Mouse (Mus musculus) liver, embryonic 15.5 days (tissue): ENCODE results near the gene Ccdc126. TPM values are rescaled to one million over a fixed set of nuclear protein-coding genes. Genes with fewer than 3 reads are reported as not detected.
"Not testable (repeated sequence)": the region's sequence is repeated elsewhere in the genome, so short reads cannot be mapped to it uniquely, and the experiment has no call there.

Source experiments
- ATAC-seq: fragments of 200-750 bp; cut with Nextera tagmentation; 2 replicates; pipeline ENCODE4 v1.8.0; 2017; ENCODE audit warnings: moderate number of reproducible peaks, mild to moderate bottlenecking, moderate library complexity; ENCODE audit not compliant: insufficient read depth
- H3K27ac ChIP-seq: fragments of 300-500 bp; sonication (generic); replicated peaks from 2 replicates; pipeline ENCODE4 v1.5.1; 2015; ENCODE audit warnings: mild to moderate bottlenecking, inconsistent platforms
- H3K27me3 ChIP-seq: fragments of 300-500 bp; sonication (generic); 2 replicates; pipeline ENCODE4 v1.6.1; 2015; ENCODE audit warnings: mild to moderate bottlenecking, inconsistent platforms
- H3K36me3 ChIP-seq: fragments of 300-500 bp; sonication (generic); replicated peaks from 2 replicates; pipeline ENCODE4 v1.6.1; 2015; ENCODE audit warnings: moderate library complexity, mild to moderate bottlenecking, inconsistent platforms
- H3K4me1 ChIP-seq: fragments of 300-500 bp; sonication (generic); replicated peaks from 2 replicates; pipeline ENCODE4 v1.6.1; 2015; ENCODE audit warnings: inconsistent platforms
- H3K4me2 ChIP-seq: fragments of 300-500 bp; sonication (generic); 2 replicates; pipeline ENCODE4 v1.6.1; 2015; ENCODE audit warnings: moderate library complexity, mild to moderate bottlenecking, inconsistent platforms
- H3K4me3 ChIP-seq: fragments of 300-500 bp; sonication (generic); replicated peaks from 2 replicates; pipeline ENCODE4 v1.5.1; 2015; ENCODE audit warnings: mild to moderate bottlenecking, inconsistent platforms
- H3K9ac ChIP-seq: fragments of 300-500 bp; sonication (generic); 2 replicates; pipeline ENCODE4 v1.6.1; 2015; ENCODE audit warnings: moderate library complexity, mild to moderate bottlenecking, inconsistent platforms
- H3K9me3 ChIP-seq: fragments of 300-500 bp; sonication (generic); replicated peaks from 2 replicates; pipeline ENCODE4 v1.6.1; 2016; ENCODE audit warnings: inconsistent platforms
- WGBS: fragments of 180-500 bp; shearing (Covaris S2); methylation state at CpG from one replicate; pipeline ENCODE4 v1.1.7; 2015; ENCODE audit warnings: mixed read lengths; ENCODE audit not compliant: insufficient replicate concordance; 5-methylcytosine and 5-hydroxymethylcytosine counted together
- polyA plus RNA-seq: library from polyadenylated mRNA; unstranded; fragments of >200 nt; fragmentation: Nextera tagmentation; extraction: Ambion mirVana; gene quantifications from 2 replicates; pipeline ENCODE4 v1.2.1, GENCODE M21; 2015

Ccdc126 gene
- 2.4 and 2.5 TPM in 2 replicates for polyA plus RNA-seq

GRCm38 (mm10) chr6:49318966-49319594, at the start of gene Ccdc126:
Gene Ccdc126, plus strand, starts transcription at chr6:49319274.
- WGBS: under 1% methylated on average over 47 of the region's 47 CpGs
- H3K4me3 ChIP-seq: peak within 1 kb of the TSS; percentile 76
- peak; percentile 99 for ATAC-seq

DNA sequence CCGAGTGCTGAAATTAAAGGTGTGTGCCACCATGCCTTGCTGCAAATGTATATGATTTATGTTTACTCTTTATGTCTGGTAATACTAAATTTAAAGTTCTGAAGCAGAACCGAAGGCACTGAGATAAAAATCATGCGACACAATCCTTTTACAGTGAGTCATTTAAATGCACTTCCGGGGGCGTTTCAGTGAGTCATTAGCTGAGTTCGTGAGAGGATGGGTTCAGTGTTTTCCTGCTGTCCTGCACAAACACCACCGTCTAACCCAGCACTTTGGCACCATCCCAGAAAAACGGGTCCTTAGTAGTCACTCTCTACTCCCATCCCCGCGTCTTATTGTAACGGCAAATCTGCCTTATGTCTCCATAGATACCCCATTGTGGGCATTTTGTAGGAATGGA, 49.2 kb upstream of the Ccdc126 start:
- Histone ChIP-seq H3K27ac (no peak overlapping the region), H3K27me3 (no peaks in the 10 kb centered on the region), H3K4me1 (no peaks in the 10 kb centered on the region), H3K9me3 (no peaks in the 10 kb centered on the region), H3K4me2 (no peak overlapping the region), H3K4me3 (no peak overlapping the region), H3K36me3 (no peaks in the 10 kb centered on the region), H3K9ac (no peak overlapping the region)
- ATAC-seq: no peak
- 55% methylated on average over 11 of the region's 11 CpGs for WGBS

More at GRCm38 (mm10) chr6:49318966-49319594, at the start of gene Ccdc126:
- Histone ChIP-seq H3K27me3 (no peaks in the 10 kb centered on the region), H3K36me3 (no peaks in the 10 kb centered on the region), H3K9ac (peak within 1 kb of the TSS; percentile 72), H3K4me1 (peaks cover 18% of the 10 kb centered on the region), H3K27ac (peak within 1 kb of the TSS; percentile 69), H3K4me2 (peak within 1 kb of the TSS; percentile 89), H3K9me3 (no peaks in the 10 kb centered on the region)

- Histone ChIP-seq H3K36me3 (no peaks in the 10 kb centered on the region), H3K4me3 (no peak overlapping the region), H3K9ac (no peak overlapping the region), H3K27me3 (no peaks in the 10 kb centered on the region), H3K4me1 (no peaks in the 10 kb centered on the region), H3K9me3 (no peaks in the 10 kb centered on the region), H3K27ac (no peak overlapping the region), H3K4me2 (no peak overlapping the region)
- WGBS: 58% methylated on average over 6 of the region's 6 CpGs
- ATAC-seq: no peak
Observed at GRCm38 (mm10) chr6:49271815-49272214, 47.3 kb upstream of the Ccdc126 start.

DNA sequence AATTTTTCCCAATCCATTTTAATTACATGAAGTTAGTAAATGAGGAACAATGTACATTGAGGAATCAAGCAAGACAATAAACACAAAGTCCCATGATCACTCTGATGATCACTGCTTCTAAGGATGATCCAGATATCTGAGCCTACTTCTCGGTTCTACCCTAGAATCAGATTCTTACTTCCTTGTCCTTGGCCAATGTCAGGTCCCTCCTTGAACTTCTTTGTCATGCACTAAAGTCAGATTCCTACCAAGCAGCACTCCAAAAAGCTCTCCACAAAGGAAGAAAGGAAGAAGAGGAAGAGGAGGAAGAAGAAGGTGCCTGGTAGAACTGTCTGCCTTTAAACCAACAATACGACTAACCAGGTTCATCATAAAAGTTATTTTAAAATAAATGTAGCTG, 46.2 kb upstream of the Ccdc126 start:
- Histone ChIP-seq H3K27ac (no peak overlapping the region), H3K4me1 (no peaks in the 10 kb centered on the region), H3K9ac (no peak overlapping the region), H3K4me2 (no peak overlapping the region), H3K9me3 (no peaks in the 10 kb centered on the region), H3K36me3 (no peaks in the 10 kb centered on the region), H3K27me3 (no peaks in the 10 kb centered on the region), H3K4me3 (no peak overlapping the region)
- no peak for ATAC-seq
- WGBS: 63% methylated on average over 2 of the region's 2 CpGs

GRCm38 (mm10) chr6:49273934-49274333, 45.1 kb upstream of the Ccdc126 start:
- Histone ChIP-seq H3K27ac (no peak overlapping the region), H3K9ac (no peak overlapping the region), H3K9me3 (no peaks in the 10 kb centered on the region), H3K4me3 (no peak overlapping the region), H3K27me3 (no peaks in the 10 kb centered on the region), H3K4me1 (no peaks in the 10 kb centered on the region), H3K36me3 (no peaks in the 10 kb centered on the region), H3K4me2 (no peak overlapping the region)
- no peak for ATAC-seq
- WGBS: 46% methylated on average over 4 of the region's 4 CpGs

DNA sequence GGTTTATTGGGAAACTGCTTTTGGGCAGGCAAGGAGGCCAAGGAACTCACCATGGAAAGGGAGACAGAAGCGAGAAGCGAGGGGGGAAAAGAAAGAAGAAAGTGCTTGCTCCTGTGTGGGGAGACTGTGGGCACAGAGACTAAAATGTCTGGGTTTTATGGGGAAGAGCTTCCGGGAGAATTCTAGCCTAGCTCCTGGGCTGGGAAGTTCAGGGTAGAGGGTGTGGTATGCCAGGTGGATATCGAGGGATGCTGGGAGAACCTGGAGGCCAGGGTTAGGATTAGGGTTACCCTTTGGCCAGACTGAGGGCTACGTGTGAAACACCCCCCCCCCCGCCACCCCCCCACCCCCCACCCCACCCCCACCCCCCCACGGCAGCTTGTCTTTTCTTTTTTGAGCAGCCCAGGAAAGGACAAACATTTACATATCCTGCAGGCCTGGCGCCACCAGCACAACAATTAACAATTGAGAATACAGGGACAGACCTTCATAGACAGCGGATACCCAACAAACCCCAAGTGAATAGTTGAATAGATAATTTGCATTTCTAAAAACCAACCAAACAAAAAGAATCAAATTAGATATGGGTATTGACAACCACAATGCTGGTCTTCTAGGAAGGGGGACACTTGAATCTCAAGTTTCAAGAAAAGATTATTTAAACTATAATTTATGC, 44.5 kb upstream of the Ccdc126 start:
- Histone ChIP-seq H3K4me1 (no peaks in the 10 kb centered on the region), H3K36me3 (no peaks in the 10 kb centered on the region), H3K9me3 (no peaks in the 10 kb centered on the region), H3K27me3 (no peaks in the 10 kb centered on the region), H3K9ac (no peak overlapping the region), H3K4me2 (no peak overlapping the region), H3K4me3 (no peak overlapping the region), H3K27ac (no peak overlapping the region)
- ATAC-seq: no peak
- 53% methylated on average over 9 of the region's 9 CpGs for whole genome bisulfite sequencing

DNA sequence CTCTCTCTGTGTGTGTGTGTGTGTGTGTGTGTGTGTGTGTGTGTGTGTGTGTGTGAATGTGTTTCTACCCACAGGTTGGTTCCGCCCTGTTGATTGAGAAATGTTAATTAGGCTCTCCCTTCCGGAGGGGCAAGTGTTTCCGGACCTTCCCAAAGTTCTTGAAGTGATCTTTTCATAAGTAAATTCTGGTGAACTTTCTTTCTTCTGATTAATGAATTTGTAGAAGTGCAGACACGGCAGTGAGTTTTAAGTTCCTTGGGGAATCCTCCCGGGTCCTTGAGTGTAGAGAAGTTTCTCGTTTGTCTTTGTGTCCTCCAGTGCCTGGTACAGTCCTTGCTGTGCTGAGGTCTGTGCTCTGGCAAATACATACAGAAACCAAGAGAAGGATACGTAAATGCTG, 43.8 kb upstream of the Ccdc126 start:
- Histone ChIP-seq H3K27me3 (no peaks in the 10 kb centered on the region), H3K4me3 (no peak overlapping the region), H3K36me3 (no peaks in the 10 kb centered on the region), H3K27ac (no peak overlapping the region), H3K4me2 (no peak overlapping the region), H3K4me1 (no peaks in the 10 kb centered on the region), H3K9ac (no peak overlapping the region), H3K9me3 (no peaks in the 10 kb centered on the region)
- WGBS: 69% methylated on average over 7 of the region's 7 CpGs
- no peak for ATAC-seq

- Histone ChIP-seq H3K27ac (no peak overlapping the region), H3K36me3 (no peaks in the 10 kb centered on the region), H3K4me3 (no peak overlapping the region), H3K27me3 (no peaks in the 10 kb centered on the region), H3K4me2 (no peak overlapping the region), H3K9ac (no peak overlapping the region), H3K4me1 (no peaks in the 10 kb centered on the region), H3K9me3 (no peaks in the 10 kb centered on the region)
- ATAC-seq: no peak
- WGBS: 33% methylated on average over 1 of the region's 1 CpGs
Observed at GRCm38 (mm10) chr6:49280942-49281341, 38.1 kb upstream of the Ccdc126 start.

DNA sequence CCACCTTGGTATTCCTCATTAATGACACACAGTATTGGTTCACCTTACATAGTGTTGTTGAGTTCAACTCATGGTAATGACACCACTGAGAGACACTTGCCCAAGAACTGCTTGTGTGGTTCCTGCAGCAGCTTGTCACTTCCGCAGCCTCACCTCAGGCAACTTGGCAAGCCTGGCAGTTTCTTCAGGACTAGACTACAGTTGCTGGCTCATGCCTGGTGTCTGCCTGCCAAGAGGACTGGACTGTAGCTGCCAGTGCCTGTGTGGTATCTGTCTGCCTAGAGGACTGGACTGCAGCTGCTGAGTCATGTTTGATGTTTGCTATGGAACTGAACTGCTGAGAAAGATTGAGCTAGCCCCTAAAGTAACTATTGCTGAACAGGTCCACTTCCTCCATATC, 37.0 kb upstream of the Ccdc126 start:
- no peaks in the 10 kb centered on the region for H3K9me3 ChIP-seq
- H3K4me2 ChIP-seq: no peak overlapping the region
- H3K4me3 ChIP-seq: no peak overlapping the region
- no peaks in the 10 kb centered on the region for H3K36me3 ChIP-seq
- 60% methylated on average over 1 of the region's 1 CpGs for WGBS
- ATAC-seq: no peak
- no peak overlapping the region for H3K9ac ChIP-seq
- no peaks in the 10 kb centered on the region for H3K4me1 ChIP-seq
- H3K27ac ChIP-seq: no peak overlapping the region
- H3K27me3 ChIP-seq: no peaks in the 10 kb centered on the region

- Histone ChIP-seq H3K4me3 (no peak overlapping the region), H3K9me3 (no peaks in the 10 kb centered on the region), H3K27ac (no peak overlapping the region), H3K27me3 (no peaks in the 10 kb centered on the region), H3K9ac (no peak overlapping the region), H3K36me3 (no peaks in the 10 kb centered on the region), H3K4me1 (no peaks in the 10 kb centered on the region), H3K4me2 (no peak overlapping the region)
- no peak for ATAC-seq
Observed at GRCm38 (mm10) chr6:49298286-49298685, 20.8 kb upstream of the Ccdc126 start.

- H3K27ac ChIP-seq, H3K9me3 ChIP-seq, H3K4me2 ChIP-seq, H3K27me3 ChIP-seq, H3K4me3 ChIP-seq, ATAC-seq, H3K9ac ChIP-seq, H3K36me3 ChIP-seq: not testable (repeated sequence)
- H3K4me1 ChIP-seq: peaks cover 10% of the 10 kb centered on the region
- 34% methylated on average over 3 of the region's 3 CpGs for WGBS
Observed at GRCm38 (mm10) chr6:49314821-49315220, 4.3 kb upstream of the Ccdc126 start.
